Mouse (Mus musculus) kidney, embryonic 16.5 days (tissue): ENCODE measurements around the gene Trmt5. TPM values are rescaled to one million over a fixed set of nuclear protein-coding genes. Genes with fewer than 3 reads are reported as not detected.
A peak's percentile ranks its signal among the peaks of the same experiment; 100 is the strongest.

Source experiments
- ATAC-seq: fragments of 200-750 bp; cut with Nextera tagmentation; 2 replicates; pipeline ENCODE4 v1.8.0; 2017; ENCODE audit warnings: moderate TSS enrichment; ENCODE audit not compliant: low FRiP score, low TSS enrichment
- H3K27ac ChIP-seq: fragments of 300-500 bp; sonication (generic); 2 replicates; pipeline ENCODE4 v1.5.1; 2014; ENCODE audit warnings: low read length
- H3K27me3 ChIP-seq: fragments of 300-500 bp; sonication (generic); 2 replicates; pipeline ENCODE4 v1.6.1; 2014; ENCODE audit warnings: low read length, control low read depth, mixed read lengths; ENCODE audit not compliant: insufficient read depth
- H3K36me3 ChIP-seq: fragments of 300-500 bp; sonication (generic); 2 replicates; pipeline ENCODE4 v1.6.1; 2014; ENCODE audit warnings: low read length, control low read depth, mixed read lengths; ENCODE audit not compliant: insufficient read depth
- H3K4me1 ChIP-seq: fragments of 300-500 bp; sonication (generic); 2 replicates; pipeline ENCODE4 v1.6.1; 2014; ENCODE audit warnings: low read length, control low read depth, mixed read lengths; ENCODE audit not compliant: insufficient read depth
- H3K4me2 ChIP-seq: fragments of 300-500 bp; sonication (generic); replicated peaks from 2 replicates; pipeline ENCODE4 v1.6.1; 2014; ENCODE audit warnings: low read depth, low read length
- H3K4me3 ChIP-seq: fragments of 300-500 bp; sonication (generic); 2 replicates; pipeline ENCODE4 v1.5.1; 2014; ENCODE audit warnings: mild to moderate bottlenecking, low read length
- H3K9ac ChIP-seq: fragments of 300-500 bp; sonication (generic); replicated peaks from 2 replicates; pipeline ENCODE4 v1.6.1; 2014; ENCODE audit warnings: low read length
- H3K9me3 ChIP-seq: fragments of 300-500 bp; sonication (generic); 2 replicates; pipeline ENCODE4 v1.6.1; 2016; ENCODE audit warnings: low read length, control low read depth
- WGBS: fragments of 180-500 bp; shearing (Covaris S2); extraction: QIAGEN DNeasy Blood & Tissue Kit; methylation state at CpG from one replicate; pipeline ENCODE4 v1.1.7; 2014; 5-methylcytosine and 5-hydroxymethylcytosine counted together
- polyA plus RNA-seq: library from polyadenylated mRNA; unstranded; fragments of >200 nt; fragmentation: Nextera tagmentation; extraction: Ambion mirVana; gene quantifications from 2 replicates; pipeline ENCODE4 v1.2.1, GENCODE M21; 2015

Trmt5 gene
- polyA plus RNA-seq, 1 experiment from 2014 or later = 19.5 TPM

DNA sequence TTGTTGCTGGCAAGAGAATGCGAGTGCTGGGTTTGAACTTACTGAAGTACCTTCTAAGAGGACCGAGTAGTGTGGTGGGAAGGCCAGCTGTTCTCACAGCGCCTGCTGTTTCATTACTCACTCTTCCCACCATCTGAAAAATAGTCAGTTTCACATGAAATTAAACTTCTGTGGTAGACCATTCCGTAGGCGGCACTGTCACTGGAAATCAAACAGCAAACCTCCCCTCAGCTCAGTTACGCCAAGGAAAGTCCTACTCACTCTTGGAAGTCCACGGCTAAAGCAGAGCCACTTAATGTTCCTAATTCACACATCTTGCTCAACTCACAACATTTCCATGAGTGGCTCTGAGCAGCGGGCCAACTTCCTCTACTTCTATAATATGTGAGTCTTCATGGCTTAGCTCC is 37.7 kb upstream of the Trmt5 start:
- WGBS = 85% methylated on average over 8 of the region's 8 CpGs
- H3K4me2 ChIP-seq = no peak overlapping the region
- H3K36me3 ChIP-seq = no peaks in the 10 kb centered on the region
- ATAC-seq = no peak
- H3K27me3 ChIP-seq = no peaks in the 10 kb centered on the region
- H3K27ac ChIP-seq = no peak overlapping the region
- H3K9ac ChIP-seq = no peak overlapping the region
- no peaks in the 10 kb centered on the region for H3K9me3 ChIP-seq
- no peak overlapping the region for H3K4me3 ChIP-seq
- H3K4me1 ChIP-seq = 0 out of 2 replicates have a peak, but pooled peaks cover 5% of the 10 kb centered on the region

DNA sequence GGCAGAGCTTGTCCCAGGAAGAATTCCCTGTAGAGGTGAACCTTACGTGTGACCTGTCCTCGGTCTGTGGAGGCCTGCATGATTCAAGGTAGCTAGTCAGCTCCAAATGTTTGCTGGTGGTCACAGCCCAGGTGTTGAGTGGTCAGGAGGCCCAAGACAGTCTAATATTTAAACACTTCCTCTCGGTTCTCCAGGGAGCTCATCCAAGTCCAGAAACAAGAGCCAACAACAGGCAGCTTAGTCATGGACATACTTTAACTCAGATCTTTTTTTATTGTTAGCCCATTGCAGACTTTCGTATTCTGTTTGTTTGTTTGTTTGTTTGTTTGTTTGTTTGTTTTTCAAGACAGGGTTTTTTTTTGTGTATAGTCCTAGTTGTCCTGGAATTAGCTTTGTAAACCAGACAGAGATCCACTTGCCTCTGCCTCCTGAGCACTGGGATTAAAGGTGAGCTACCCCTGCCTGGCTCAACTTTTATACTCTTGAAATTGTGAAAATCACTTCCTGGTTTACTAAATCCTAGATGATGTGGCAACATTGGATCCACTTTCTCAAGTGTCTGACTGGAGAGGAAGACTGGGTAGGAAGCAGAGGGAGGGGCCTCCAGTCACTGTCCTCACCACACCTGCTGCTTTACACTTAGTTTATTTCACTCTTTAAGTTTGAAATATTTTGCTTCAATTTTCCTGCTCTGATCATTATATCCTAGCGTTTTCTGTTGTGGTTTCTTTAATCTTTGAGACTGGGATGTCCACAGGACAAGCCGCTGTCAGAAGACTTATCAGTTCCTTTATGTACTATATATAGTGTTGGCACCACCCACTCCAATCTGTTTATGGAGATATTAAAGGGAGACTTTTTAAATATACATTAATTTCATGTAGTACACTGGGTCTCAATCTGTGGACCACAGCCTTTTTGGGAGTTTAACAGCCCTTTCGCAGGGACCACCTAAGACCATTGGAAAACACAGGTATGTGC is 31.5 kb upstream of the Trmt5 start:
- Histone ChIP-seq H3K9me3 (no peaks in the 10 kb centered on the region), H3K4me2 (no peak overlapping the region), H3K27ac (no peak overlapping the region), H3K9ac (no peak overlapping the region), H3K36me3 (peaks cover 6% of the 10 kb centered on the region), H3K4me3 (no peak overlapping the region), H3K4me1 (no peaks in the 10 kb centered on the region), H3K27me3 (no peaks in the 10 kb centered on the region)
- WGBS = 90% methylated on average over 7 of the region's 7 CpGs
- no peak for ATAC-seq

DNA sequence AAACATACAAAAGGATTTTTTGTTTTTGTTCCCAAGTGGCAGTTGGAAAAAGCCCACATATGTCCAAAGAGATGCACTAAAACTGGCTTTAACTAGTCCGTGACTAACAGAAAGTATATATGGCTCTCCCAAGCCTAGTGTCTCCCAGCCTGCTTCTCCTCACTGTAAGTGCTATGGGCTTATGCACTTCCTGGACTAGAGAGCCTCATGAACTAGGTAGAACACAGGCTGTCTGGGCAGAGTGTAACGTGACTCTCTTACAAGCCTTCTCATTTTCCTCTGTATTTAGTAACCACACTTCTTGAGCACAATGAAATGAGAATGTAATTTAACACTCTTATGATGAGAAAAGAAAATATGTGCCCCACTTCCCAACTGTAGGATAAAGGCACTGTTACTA is 22.2 kb upstream of the Trmt5 start:
- Histone ChIP-seq H3K27me3 (no peaks in the 10 kb centered on the region), H3K4me3 (no peak overlapping the region), H3K9me3 (no peaks in the 10 kb centered on the region), H3K4me2 (no peak overlapping the region), H3K36me3 (no peaks in the 10 kb centered on the region; the same call in 1 of the 2 replicates), H3K9ac (no peak overlapping the region), H3K27ac (no peak overlapping the region), H3K4me1 (no peaks in the 10 kb centered on the region)
- 68% methylated on average over 2 of the region's 2 CpGs for WGBS
- no peak for ATAC-seq

DNA sequence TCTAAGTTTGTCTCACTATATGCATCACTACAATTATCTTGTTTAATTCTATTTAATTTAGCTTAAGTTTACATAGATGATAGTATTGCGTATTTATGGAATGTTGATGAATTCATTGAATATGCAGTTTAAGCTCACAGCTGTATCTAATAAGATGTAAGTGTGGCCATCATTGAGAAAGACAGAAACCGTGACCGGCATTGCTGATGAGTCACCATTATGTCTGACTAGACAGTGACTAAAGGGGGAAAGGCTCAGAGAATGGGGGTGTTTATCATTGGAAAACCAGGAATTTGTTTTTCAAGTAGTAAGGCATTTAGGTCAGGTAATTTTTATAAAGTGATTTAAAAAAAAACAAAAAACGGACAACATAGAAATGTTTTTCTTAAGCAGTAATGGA is 21.2 kb upstream of the Trmt5 start:
- Histone ChIP-seq H3K27me3 (no peaks in the 10 kb centered on the region), H3K4me3 (no peak overlapping the region), H3K9ac (no peak overlapping the region), H3K36me3 (no peaks in the 10 kb centered on the region; the same call in 1 of the 2 replicates), H3K4me1 (no peaks in the 10 kb centered on the region), H3K27ac (no peak overlapping the region), H3K4me2 (no peak overlapping the region), H3K9me3 (no peaks in the 10 kb centered on the region)
- ATAC-seq = no peak
- WGBS = 89% methylated on average over 4 of the region's 4 CpGs

DNA sequence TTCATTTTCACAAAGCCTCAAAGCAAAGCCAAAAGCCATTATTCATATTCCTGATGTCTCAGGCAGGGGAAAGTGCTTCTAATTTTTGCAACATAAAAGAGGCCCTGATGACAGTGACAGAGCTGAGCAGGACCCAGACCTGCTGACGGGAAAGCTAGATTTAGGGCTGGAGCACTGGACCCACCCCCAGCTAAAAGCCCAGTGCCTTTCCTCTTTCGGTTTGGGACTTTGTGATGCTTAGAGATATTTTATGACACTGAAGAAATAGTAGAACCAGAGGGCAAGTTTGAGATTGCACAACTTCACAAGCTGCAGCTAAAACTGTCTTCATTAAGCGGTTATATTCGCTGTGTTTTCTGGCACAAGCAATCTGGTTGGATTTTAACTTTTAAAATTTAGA is 18.1 kb upstream of the Trmt5 start:
- no peaks in the 10 kb centered on the region for H3K27me3 ChIP-seq
- no peak overlapping the region for H3K4me3 ChIP-seq
- no peak overlapping the region for H3K4me2 ChIP-seq
- 54% methylated on average over 4 of the region's 4 CpGs for WGBS
- no peaks in the 10 kb centered on the region for H3K9me3 ChIP-seq
- no peaks in the 10 kb centered on the region for H3K4me1 ChIP-seq
- H3K27ac ChIP-seq = no peak overlapping the region
- 0 out of 2 replicates have a peak, but pooled peaks have one; percentile 15 for ATAC-seq
- peaks cover 7% of the 10 kb centered on the region; the same call in 1 of the 2 replicates for H3K36me3 ChIP-seq
- H3K9ac ChIP-seq = no peak overlapping the region; the same call in 1 of the 2 replicates

DNA sequence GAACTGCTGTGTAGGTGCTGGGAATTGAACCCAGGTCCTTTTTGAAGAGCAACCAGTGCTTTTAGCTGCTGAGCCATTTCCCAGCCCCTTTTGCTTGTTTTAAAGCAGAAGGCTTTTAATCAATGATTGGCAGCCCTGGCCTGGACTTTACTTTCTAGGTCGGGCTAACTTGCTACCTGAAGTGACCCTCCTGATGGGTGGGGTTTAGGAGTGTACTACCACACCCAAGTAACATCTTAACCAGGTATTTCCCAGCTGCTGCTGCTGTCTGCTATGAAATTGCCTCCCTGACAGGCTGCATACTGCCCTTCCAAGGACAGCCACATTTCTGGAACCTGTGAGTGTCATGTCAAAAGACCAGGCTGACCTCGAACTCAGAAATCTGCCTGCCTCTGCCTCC is 14.0 kb upstream of the Trmt5 start:
- H3K36me3 ChIP-seq = peaks cover 7% of the 10 kb centered on the region; the same call in 1 of the 2 replicates
- H3K27me3 ChIP-seq = no peaks in the 10 kb centered on the region
- no peaks in the 10 kb centered on the region for H3K4me1 ChIP-seq
- no peaks in the 10 kb centered on the region for H3K9me3 ChIP-seq
- no peak overlapping the region for H3K9ac ChIP-seq
- no peak overlapping the region for H3K4me3 ChIP-seq
- H3K4me2 ChIP-seq = no peak overlapping the region
- no peak overlapping the region for H3K27ac ChIP-seq
- no peak for ATAC-seq
- WGBS = 73% methylated on average over 2 of the region's 2 CpGs

DNA sequence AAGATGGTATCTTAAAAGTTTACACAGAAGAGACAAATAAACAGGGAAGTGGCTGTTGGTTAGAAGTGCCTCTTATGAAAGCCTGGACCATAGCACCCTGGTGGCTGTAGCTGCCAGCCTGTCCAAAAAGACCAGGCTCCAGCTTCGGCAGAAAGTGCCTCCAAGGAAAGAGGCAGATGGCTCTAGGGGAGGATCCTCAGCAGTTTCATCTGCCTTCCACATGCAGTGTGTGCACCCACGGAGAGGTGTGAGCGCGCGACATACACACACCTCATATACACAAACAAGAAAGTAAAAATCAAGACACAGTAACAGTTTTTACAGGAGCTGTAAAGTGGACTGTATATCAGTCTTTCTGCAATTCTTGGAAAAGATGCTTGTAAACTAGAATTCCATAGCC is 12.1 kb upstream of the Trmt5 start:
- WGBS = 95% methylated on average over 5 of the region's 5 CpGs
- Histone ChIP-seq H3K9ac (no peak overlapping the region), H3K4me1 (no peaks in the 10 kb centered on the region), H3K9me3 (no peaks in the 10 kb centered on the region), H3K27ac (no peak overlapping the region), H3K27me3 (no peaks in the 10 kb centered on the region), H3K36me3 (peaks cover 13% of the 10 kb centered on the region; the same call in 1 of the 2 replicates), H3K4me2 (no peak overlapping the region), H3K4me3 (no peak overlapping the region)
- no peak for ATAC-seq

DNA sequence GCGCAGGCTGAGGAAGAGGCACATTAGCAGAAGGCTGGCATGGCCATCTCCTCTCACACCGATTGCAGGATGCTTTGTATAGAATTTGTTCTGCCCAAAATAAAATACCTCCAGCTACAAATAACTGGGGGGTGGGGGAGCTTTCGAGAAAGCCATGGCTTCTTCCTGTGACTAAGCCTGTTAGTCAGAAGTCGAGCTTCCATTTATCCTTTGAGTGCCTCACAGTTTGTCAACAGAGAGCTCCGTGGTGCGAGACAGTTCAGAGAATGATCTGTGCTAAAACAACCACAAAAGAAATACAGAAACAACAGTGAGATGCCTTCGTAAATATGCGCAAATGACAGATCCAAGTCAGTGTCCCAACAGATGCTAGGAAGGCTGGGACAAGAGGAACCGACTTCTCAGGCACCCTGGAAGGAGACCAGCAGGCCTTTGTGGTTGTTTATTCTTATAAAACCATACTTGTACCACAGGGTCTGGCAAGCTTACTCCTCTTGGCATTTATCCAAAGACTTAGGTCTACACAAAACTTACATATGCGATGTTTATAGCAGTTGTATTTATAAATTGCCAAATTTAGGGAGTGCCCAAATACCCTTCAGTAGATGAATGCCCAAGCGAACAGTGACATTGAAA is 9.1 kb upstream of the Trmt5 start:
- no peaks in the 10 kb centered on the region for H3K27me3 ChIP-seq
- no peaks in the 10 kb centered on the region for H3K9me3 ChIP-seq
- no peak overlapping the region for H3K9ac ChIP-seq
- no peak for ATAC-seq
- H3K4me2 ChIP-seq = no peak overlapping the region
- H3K36me3 ChIP-seq = peaks cover 10% of the 10 kb centered on the region; the same call in 1 of the 2 replicates
- 86% methylated on average over 11 of the region's 11 CpGs for WGBS
- no peak overlapping the region for H3K4me3 ChIP-seq
- H3K4me1 ChIP-seq = no peaks in the 10 kb centered on the region
- H3K27ac ChIP-seq = no peak overlapping the region

DNA sequence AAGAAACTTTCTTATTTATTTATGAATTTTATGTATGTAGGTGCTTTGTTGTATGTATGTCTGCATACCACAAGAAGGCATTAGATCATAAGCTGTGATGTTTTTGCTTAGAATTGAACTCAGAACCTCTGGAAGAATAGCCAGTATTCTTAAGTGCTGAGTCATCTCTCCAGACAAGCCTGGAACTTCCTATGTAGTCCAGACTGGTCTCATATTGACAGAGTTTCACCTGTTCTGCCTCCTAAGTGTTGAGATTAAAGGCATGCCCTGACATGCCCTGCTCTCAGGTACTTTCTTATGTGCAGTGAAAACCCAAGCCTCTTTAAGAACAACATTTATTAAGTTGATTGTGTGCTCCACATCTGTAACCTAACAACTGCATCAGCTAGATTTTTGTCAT is 8.4 kb upstream of the Trmt5 start:
- no peak overlapping the region for H3K4me2 ChIP-seq
- ATAC-seq = no peak
- H3K9ac ChIP-seq = no peak overlapping the region
- H3K9me3 ChIP-seq = no peaks in the 10 kb centered on the region
- no peak overlapping the region for H3K4me3 ChIP-seq
- 0 out of 2 replicates have a peak, but pooled peaks cover 7% of the 10 kb centered on the region for H3K36me3 ChIP-seq
- no peaks in the 10 kb centered on the region for H3K4me1 ChIP-seq
- no peaks in the 10 kb centered on the region for H3K27me3 ChIP-seq
- no peak overlapping the region for H3K27ac ChIP-seq

DNA sequence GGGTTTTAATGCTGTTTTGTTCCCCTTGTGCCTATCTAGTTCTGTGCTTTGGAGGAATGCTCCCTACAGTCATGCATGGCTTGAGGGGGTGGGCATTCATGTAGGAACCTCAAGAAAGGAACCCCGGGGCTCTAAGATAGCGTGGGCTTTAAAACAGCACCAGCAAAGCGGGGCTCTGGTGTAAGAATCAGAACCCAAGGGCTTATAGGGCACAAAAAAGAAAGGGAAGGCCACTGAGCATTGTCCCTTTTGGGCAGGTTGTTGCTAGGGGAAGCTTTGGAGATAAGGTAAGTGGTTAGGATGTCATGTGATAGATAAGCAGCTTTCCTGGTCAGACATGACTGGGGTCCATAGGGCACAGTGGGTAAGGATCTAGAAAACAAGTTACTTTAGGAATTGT is 2.1 kb upstream of the Trmt5 start:
- peaks cover 20% of the 10 kb centered on the region for H3K4me1 ChIP-seq
- H3K27ac ChIP-seq = no peak overlapping the region
- ATAC-seq = no peak
- no peak overlapping the region for H3K4me3 ChIP-seq
- no peak overlapping the region for H3K9ac ChIP-seq
- no peaks in the 10 kb centered on the region for H3K27me3 ChIP-seq
- no peaks in the 10 kb centered on the region for H3K9me3 ChIP-seq
- WGBS = 94% methylated on average over 3 of the region's 3 CpGs
- H3K4me2 ChIP-seq = no peak overlapping the region
- H3K36me3 ChIP-seq = peaks cover 7% of the 10 kb centered on the region
